8 mouse cellular contexts compared by ENCODE assay signal in the genomic region with DNA sequence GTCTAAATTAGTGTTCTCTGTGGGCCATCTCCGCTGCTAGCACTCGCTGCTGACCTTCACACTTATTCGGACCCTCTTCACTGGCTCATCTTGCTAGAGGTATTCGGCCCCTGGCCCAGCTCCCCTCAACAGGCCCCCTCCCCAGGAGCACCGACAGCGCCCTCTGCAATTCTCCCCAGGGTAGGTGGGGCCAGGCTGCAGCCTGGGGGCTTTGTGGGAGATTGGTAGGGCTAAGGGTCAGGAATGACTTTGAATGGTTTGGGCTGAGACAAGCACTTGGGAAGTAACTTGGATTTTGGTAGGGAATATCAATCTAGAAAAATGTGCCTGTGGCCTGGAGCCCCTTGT. TPM values are rescaled to one million over a fixed set of nuclear protein-coding genes. Genes with fewer than 3 reads are reported as not detected.
A peak's percentile ranks its signal among the peaks of the same experiment; 100 is the strongest.
DNase-seq lines count a peak whose midpoint lies in the region; ATAC-seq and TF ChIP-seq lines count a peak whose summit lies in the region.

No protein-coding gene starts in this region.

- no peaks in the 10 kb centered on the region for H3K9me3 ChIP-seq in heart, embryonic 15.5 days (replicated peaks)
- H3K9me3 ChIP-seq in heart, postnatal 0 days (replicated peaks; ENCODE audit: control insufficient read depth, low read length): no peaks in the 10 kb centered on the region

- no peaks in the 10 kb centered on the region for H3K27me3 ChIP-seq in heart, embryonic 15.5 days
- no peaks in the 10 kb centered on the region for H3K27me3 ChIP-seq in heart, postnatal 0 days (ENCODE audit: control insufficient read depth, insufficient read depth, low read length)

- no peaks in the 10 kb centered on the region for H3K36me3 ChIP-seq in heart, embryonic 15.5 days
- no peaks in the 10 kb centered on the region for H3K36me3 ChIP-seq in heart, postnatal 0 days (replicated peaks; ENCODE audit: control insufficient read depth, insufficient read depth, low read length)

- peak overlapping the region; percentile 60 for H3K4me3 ChIP-seq in heart, embryonic 15.5 days
- peak overlapping the region; percentile 66 for H3K4me3 ChIP-seq in bone marrow, adult 2 months (replicated peaks; ENCODE audit: control insufficient read depth, low read depth, low read length)
- H3K4me3 ChIP-seq in heart, postnatal 0 days (ENCODE audit: low read depth, low read length): peak overlapping the region; percentile 61

- no peak for TF ChIP-seq CTCF in bone marrow, adult 2 months (IDR thresholded peaks at IDR 0.05; ENCODE audit: control insufficient read depth, insufficient read depth, low read length)
- TF ChIP-seq CTCF in heart, postnatal 0 days (IDR thresholded peaks at IDR 0.05; ENCODE audit: low read depth): no peak

- DNase-seq in heart, postnatal 4 days: no peak
- DNase-seq in heart, postnatal 0 days (ENCODE audit: low spot score): no peak
- peak; percentile 4 for DNase-seq in mesoderm, embryonic 11.5 days (ENCODE audit: low read depth, low spot score)
- DNase-seq in gastrocnemius, postnatal 25 days: no peak
- DNase-seq in layer of hippocampus, adult 9-10 months (ENCODE audit: low spot score): no peak
- no peak for DNase-seq in gastrocnemius, postnatal 10 days

- WGBS in heart, embryonic 15.5 days: 18% methylated on average over 6 of the region's 6 CpGs
- 9% methylated on average over 6 of the region's 6 CpGs for WGBS in bone marrow, adult 2 months
- 7% methylated on average over 6 of the region's 6 CpGs for WGBS in heart, postnatal 0 days

- H3K4me1 ChIP-seq in heart, embryonic 15.5 days (replicated peaks): no peaks in the 10 kb centered on the region
- H3K4me1 ChIP-seq in bone marrow, adult 2 months (ENCODE audit: control insufficient read depth, insufficient read depth, low read length): no peaks in the 10 kb centered on the region
- no peaks in the 10 kb centered on the region for H3K4me1 ChIP-seq in heart, postnatal 0 days (ENCODE audit: control insufficient read depth, insufficient read depth)

- peak overlapping the region; percentile 56 for H3K27ac ChIP-seq in heart, embryonic 15.5 days
- no peak overlapping the region for H3K27ac ChIP-seq in bone marrow, adult 2 months (ENCODE audit: control insufficient read depth, insufficient read depth, low read depth, low read length, poor library complexity)
- H3K27ac ChIP-seq in heart, postnatal 0 days (ENCODE audit: low read depth): no peak overlapping the region

- TF ChIP-seq POLR2A in bone marrow, adult 2 months (IDR thresholded peaks at IDR 0.05; ENCODE audit: borderline replicate concordance, control insufficient read depth, low read depth, low read length): no peak

- TF ChIP-seq EP300 in heart, postnatal 0 days (IDR thresholded peaks at IDR 0.05; ENCODE audit: low read depth): no peak

- H3K4me2 ChIP-seq in heart, embryonic 15.5 days: peak overlapping the region; percentile 73
- H3K4me2 ChIP-seq in heart, postnatal 0 days (ENCODE audit: low read depth, low read length): peak overlapping the region; percentile 74

- ATAC-seq in heart, embryonic 15.5 days (replicated peaks; ENCODE audit: insufficient number of reproducible peaks, insufficient read depth, low FRiP score, low read depth): no peak
- ATAC-seq in heart, postnatal 0 days (ENCODE audit: insufficient read depth, low read depth): no peak

- peak overlapping the region; percentile 51 for H3K9ac ChIP-seq in heart, embryonic 15.5 days
- peak overlapping the region; percentile 64 for H3K9ac ChIP-seq in heart, postnatal 0 days (replicated peaks; ENCODE audit: low read depth, low read length)

RNA-seq across cellular contexts. Expression of gene Scml2, which starts 46.0 kb away (rescaled TPM):
- polyA plus RNA-seq in heart, embryonic 15.5 days (2015; fragmentation: Nextera tagmentation; extraction: Ambion mirVana): 2.7 and 3.0 TPM in 2 replicates
- total RNA-seq in heart, postnatal 4 days (2021): 1 to 10 TPM; 5.0 to 6.6 TPM
- polyA plus RNA-seq in bone marrow, adult 2 months (2011; ENCODE audit: insufficient read depth, insufficient read length, low replicate concordance, missing spikeins): 0.47 and 0.84 TPM in 2 replicates
- 0.88 and 2.6 TPM in 2 replicates for total RNA-seq in heart, postnatal 0 days (2014; rRNA removed; ENCODE audit: low replicate concordance)
- polyA plus RNA-seq in heart, postnatal 0 days (2015; fragmentation: Nextera tagmentation; extraction: Ambion mirVana): 1.2 TPM in 2 replicates
- under 1 TPM; 0.24 to 0.26 TPM for total RNA-seq in gastrocnemius, postnatal 25 days (2021)
- 1 to 10 TPM; 1.8 to 2.5 TPM for total RNA-seq in gastrocnemius, postnatal 10 days (2021)
